14 mouse cellular contexts compared by ENCODE assay signal in genomic region chr8:39329378-39329777, GRCm38 (mm10).
"Had no signal": no experiment of that assay in that cellular context is flagged by ENCODE, and none has a peak within 500 bp of the region (broad histone marks: within the 10 kb centered on the region; RNA-seq: fewer than 3 reads in every experiment).

No protein-coding gene starts in this region.

- H3K9me3 ChIP-seq: limb, embryonic 12.5 days; liver, embryonic 13.5 days; lung, embryonic 15.5 days; neural tube, embryonic 15.5 days had no signal

- H3K27me3 ChIP-seq: limb, embryonic 12.5 days; liver, embryonic 13.5 days; lung, embryonic 15.5 days; neural tube, embryonic 15.5 days had no signal

- H3K27ac ChIP-seq: layer of hippocampus, adult 2 months; limb, embryonic 12.5 days; liver, embryonic 13.5 days; lung, embryonic 15.5 days; neural tube, embryonic 15.5 days; stomach, postnatal 0 days had no signal

- H3K4me1 ChIP-seq: limb, embryonic 12.5 days; liver, embryonic 13.5 days; lung, embryonic 15.5 days; neural tube, embryonic 15.5 days had no signal

- H3K4me2 ChIP-seq: limb, embryonic 12.5 days; liver, embryonic 13.5 days; lung, embryonic 15.5 days; neural tube, embryonic 15.5 days had no signal

- H3K9ac ChIP-seq: limb, embryonic 12.5 days; liver, embryonic 13.5 days; liver, postnatal 0 days; lung, embryonic 15.5 days; neural tube, embryonic 15.5 days had no signal

- H3K36me3 ChIP-seq: limb, embryonic 12.5 days; liver, embryonic 13.5 days; lung, embryonic 15.5 days; neural tube, embryonic 15.5 days had no signal

- ATAC-seq: liver, postnatal 0 days had no signal

- H3K4me3 ChIP-seq: layer of hippocampus, adult 2 months; limb, embryonic 12.5 days; liver, embryonic 13.5 days; lung, embryonic 15.5 days; myocyte; neural tube, embryonic 15.5 days had no signal

- DNase-seq: kidney, postnatal 10 days; kidney, postnatal 4 days; liver; liver, embryonic 13.5 days; liver, postnatal 0 days; right cerebral cortex, adult 18-20 months; right cerebral cortex, postnatal 25 days; thymus, postnatal 14 days had no signal
